Mouse (Mus musculus) mesoderm, embryonic 11.5 days (tissue): ENCODE measurements at regions not wholly inside any gene's neighbourhood (a gene's known extent, or its start where the extent isn't known, plus 50 kb on each side); places are given as distances from the start of the nearest gene placed in this dataset.

Source experiments
- DNase-seq: peaks from one replicate; pipeline ENCODE4 v3.0.0-alpha.2; 2012; ENCODE audit warnings: low read depth, low spot score

GRCm38 (mm10) chr17:52195804-52196203 lies 362.7 kb upstream of the Satb1 start:
- no peak for DNase-seq

- no peak for DNase-seq
Measured at GRCm38 (mm10) chr17:52191064-52191682, 358.1 kb upstream of the Satb1 start.

- peak; percentile 53 for DNase-seq
Measured at GRCm38 (mm10) chr17:52182706-52183105, 349.6 kb upstream of the Satb1 start.

- DNase-seq = no peak
Measured at GRCm38 (mm10) chr17:52177996-52178395, 344.9 kb upstream of the Satb1 start.

- no peak for DNase-seq
Measured at GRCm38 (mm10) chr17:52168076-52168838, 335.2 kb upstream of the Satb1 start.

GRCm38 (mm10) chr17:52167658-52168057 lies 334.6 kb upstream of the Satb1 start:
- no peak for DNase-seq

- no peak for DNase-seq
Measured at GRCm38 (mm10) chr17:52165891-52166485, 332.9 kb upstream of the Satb1 start.

GRCm38 (mm10) chr17:52162559-52163397 lies 329.7 kb upstream of the Satb1 start:
- DNase-seq = no peak

- no peak for DNase-seq
Measured at GRCm38 (mm10) chr17:52150496-52150895, 317.4 kb upstream of the Satb1 start.

- DNase-seq = no peak
Measured at GRCm38 (mm10) chr17:52149834-52150233, 316.7 kb upstream of the Satb1 start.

GRCm38 (mm10) chr17:52149068-52149467 lies 316.0 kb upstream of the Satb1 start:
- DNase-seq = no peak

GRCm38 (mm10) chr17:52103891-52104290 lies 270.8 kb upstream of the Satb1 start:
- DNase-seq = no peak

GRCm38 (mm10) chr17:52085834-52086233 lies 252.7 kb upstream of the Satb1 start:
- DNase-seq = no peak

- DNase-seq = peak; percentile 6
Measured at GRCm38 (mm10) chr17:52084455-52084854, 251.4 kb upstream of the Satb1 start.

- no peak for DNase-seq
Measured at GRCm38 (mm10) chr17:52079316-52079715, 246.2 kb upstream of the Satb1 start.

- no peak for DNase-seq
Measured at GRCm38 (mm10) chr17:52078496-52078895, 245.4 kb upstream of the Satb1 start.

GRCm38 (mm10) chr17:52077951-52078350 lies 244.9 kb upstream of the Satb1 start:
- DNase-seq = no peak

- no peak for DNase-seq
Measured at GRCm38 (mm10) chr17:52076746-52077145, 243.7 kb upstream of the Satb1 start.

- DNase-seq = no peak
Measured at GRCm38 (mm10) chr17:52067721-52068120, 234.6 kb upstream of the Satb1 start.

GRCm38 (mm10) chr17:52064618-52065017 lies 231.5 kb upstream of the Satb1 start:
- no peak for DNase-seq

GRCm38 (mm10) chr17:52063121-52063520 lies 230.0 kb upstream of the Satb1 start:
- no peak for DNase-seq

- DNase-seq = no peak
Measured at GRCm38 (mm10) chr17:52062096-52062665, 229.1 kb upstream of the Satb1 start.
